Mouse (Mus musculus): ENCODE results near the gene Ppp1r21. TPM values are rescaled to one million over a fixed set of nuclear protein-coding genes. Genes with fewer than 3 reads are reported as not detected.

Gene Ppp1r21
- polyA plus RNA-seq, 1 experiment from 2014 or later = 47.2 TPM

DNA sequence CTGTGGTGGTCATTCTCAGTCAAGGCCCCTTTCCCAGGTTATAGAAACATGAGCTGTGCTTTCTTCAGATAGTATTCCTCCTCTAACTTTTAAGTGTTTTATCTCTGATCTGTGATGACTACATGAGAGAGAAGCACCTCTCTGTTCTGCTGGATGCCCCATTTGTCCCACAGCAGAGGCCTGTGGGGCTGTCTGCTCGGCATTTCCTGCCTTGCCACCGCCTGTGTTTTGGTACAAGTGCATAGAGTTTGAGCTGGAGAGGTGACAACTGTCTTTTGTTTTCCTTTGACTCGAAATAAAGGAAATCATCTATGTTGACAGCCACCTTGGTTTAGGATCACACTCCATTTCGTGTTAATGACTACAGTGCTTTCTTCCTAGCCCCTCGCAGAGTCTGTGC, 44.9 kb downstream of the Ppp1r21 start:
- ATAC-seq (ENCODE audit: low FRiP score, low TSS enrichment) (no peak), DNase-seq (no peak)
- H3K36me3 ChIP-seq (ENCODE audit: control insufficient read depth, insufficient read depth, low read length) = peaks cover 79% of the 10 kb centered on the region

DNA sequence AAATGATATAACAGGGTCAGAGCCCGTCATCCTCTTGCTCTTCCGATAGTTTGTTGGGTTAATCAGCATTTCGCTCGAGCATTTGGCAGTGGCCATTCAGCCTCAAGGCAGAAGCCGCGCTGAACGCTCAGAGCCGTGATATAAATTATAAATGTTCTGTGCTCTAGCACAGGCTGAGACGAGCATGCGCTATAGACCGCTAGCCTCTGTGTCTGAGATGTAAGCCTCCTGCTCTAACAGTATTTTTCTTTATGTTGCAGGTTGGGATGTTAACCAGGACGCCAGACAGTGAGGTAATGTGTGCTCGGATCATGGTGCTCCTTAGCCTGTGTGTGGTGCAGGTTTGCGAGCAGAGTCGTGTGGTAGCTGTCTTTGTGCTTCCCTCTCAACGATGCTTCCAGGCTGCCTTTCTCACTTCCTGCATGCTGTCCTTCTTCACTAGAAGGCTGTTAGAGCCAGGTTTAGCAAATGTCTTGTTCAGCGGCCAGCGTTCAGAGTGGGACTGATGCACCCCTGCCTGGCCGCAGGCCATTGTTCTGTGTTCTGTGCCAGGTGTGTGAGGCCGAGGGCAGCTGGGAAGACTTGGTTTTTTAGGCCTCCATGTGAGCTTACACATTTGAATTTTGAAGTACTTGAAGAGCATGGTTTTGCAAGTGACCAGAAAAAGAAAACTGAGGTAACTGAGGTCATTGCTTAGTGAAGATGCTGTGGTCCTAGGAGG, 48.8 kb downstream of the Ppp1r21 start:
- peak overlapping the region; percentile 55 for H3K27ac ChIP-seq (replicated peaks; ENCODE audit: low read depth, low read length)
- no peaks in the 10 kb centered on the region for H3K9me3 ChIP-seq (ENCODE audit: control insufficient read depth, low read length)
- ATAC-seq (ENCODE audit: low FRiP score, low TSS enrichment) (peak; percentile 69), DNase-seq (peak; percentile 73)
- peaks cover 83% of the 10 kb centered on the region for H3K36me3 ChIP-seq (ENCODE audit: control insufficient read depth, insufficient read depth, low read length)
- 73% methylated on average over 20 of the region's 20 CpGs for WGBS
- H3K4me3 ChIP-seq (replicated peaks; ENCODE audit: low read depth, low read length) = no peak overlapping the region
- H3K27me3 ChIP-seq (ENCODE audit: control insufficient read depth, insufficient read depth, low read length) = no peaks in the 10 kb centered on the region
- no peaks in the 10 kb centered on the region for H3K4me1 ChIP-seq (ENCODE audit: control insufficient read depth, insufficient read depth, low read length)
- H3K4me2 ChIP-seq (ENCODE audit: low read length) = 0 out of 2 replicates have a peak overlapping the region, but pooled peaks have one; percentile 1
- no peak overlapping the region for H3K9ac ChIP-seq (replicated peaks; ENCODE audit: low read length)

More for the DNA sequence above, 44.9 kb downstream of the Ppp1r21 start:
- H3K27me3 ChIP-seq (ENCODE audit: control insufficient read depth, insufficient read depth, low read length) = no peaks in the 10 kb centered on the region
- H3K9ac ChIP-seq (replicated peaks; ENCODE audit: low read length) = no peak overlapping the region
- H3K4me3 ChIP-seq (replicated peaks; ENCODE audit: low read depth, low read length) = no peak overlapping the region
- H3K9me3 ChIP-seq (ENCODE audit: control insufficient read depth, low read length) = no peaks in the 10 kb centered on the region
- 81% methylated on average over 5 of the region's 5 CpGs for WGBS
- H3K4me2 ChIP-seq (ENCODE audit: low read length) = no peak overlapping the region
- no peaks in the 10 kb centered on the region for H3K4me1 ChIP-seq (ENCODE audit: control insufficient read depth, insufficient read depth, low read length)
- no peak overlapping the region for H3K27ac ChIP-seq (replicated peaks; ENCODE audit: low read depth, low read length)

DNA sequence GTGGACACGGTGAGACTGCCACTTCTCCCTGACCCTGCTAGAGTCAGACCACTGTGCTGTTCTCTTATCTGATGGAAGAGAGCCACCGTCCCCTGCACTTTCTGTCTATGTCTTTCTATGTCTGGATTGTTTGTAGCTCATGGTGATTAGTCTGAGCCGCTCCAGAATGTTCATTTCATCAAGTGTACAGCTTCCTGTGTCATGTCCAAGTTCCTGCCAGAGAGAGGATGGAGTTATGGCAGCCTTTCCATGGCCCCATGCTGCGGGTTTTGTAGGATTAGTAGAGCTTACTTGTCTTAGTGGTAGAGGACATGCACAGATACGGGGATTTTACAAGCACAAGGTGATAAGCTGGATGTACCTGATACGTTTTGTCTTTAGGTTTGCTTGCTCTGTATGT, 50.6 kb downstream of the Ppp1r21 start:
- ATAC-seq (ENCODE audit: low FRiP score, low TSS enrichment) (no peak), DNase-seq (no peak)
- Histone ChIP-seq H3K27me3 (ENCODE audit: control insufficient read depth, insufficient read depth, low read length) (no peaks in the 10 kb centered on the region), H3K36me3 (ENCODE audit: control insufficient read depth, insufficient read depth, low read length) (peaks cover 93% of the 10 kb centered on the region), H3K4me2 (ENCODE audit: low read length) (no peak overlapping the region), H3K9me3 (ENCODE audit: control insufficient read depth, low read length) (no peaks in the 10 kb centered on the region), H3K27ac (replicated peaks; ENCODE audit: low read depth, low read length) (no peak overlapping the region), H3K4me1 (ENCODE audit: control insufficient read depth, insufficient read depth, low read length) (no peaks in the 10 kb centered on the region), H3K4me3 (replicated peaks; ENCODE audit: low read depth, low read length) (no peak overlapping the region), H3K9ac (replicated peaks; ENCODE audit: low read length) (no peak overlapping the region)
- WGBS = 92% methylated on average over 6 of the region's 6 CpGs

DNA sequence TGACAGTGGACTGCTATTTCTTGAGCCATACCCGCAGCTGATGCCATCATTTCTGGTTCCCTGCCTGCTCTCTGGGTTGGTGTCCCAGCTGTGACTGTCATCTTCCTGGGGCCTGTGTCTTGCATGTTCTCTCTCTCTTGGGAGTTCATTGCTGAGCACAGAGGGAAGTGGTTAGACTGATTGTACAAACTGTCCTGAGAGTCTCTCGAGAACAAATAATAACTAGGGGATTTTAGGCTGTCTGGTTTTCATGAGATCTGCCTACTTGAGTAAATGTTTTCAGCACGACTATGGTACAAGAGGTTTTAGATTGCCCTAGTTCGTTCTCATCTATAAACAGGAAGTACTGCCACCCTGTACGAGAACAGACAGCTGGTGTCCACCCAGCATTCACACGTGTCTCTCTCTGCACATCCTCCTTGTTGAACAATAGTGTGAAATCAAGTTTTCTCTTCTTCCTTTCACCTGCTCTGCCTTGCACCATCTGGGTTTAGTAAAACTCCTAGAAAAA, 51.6 kb downstream of the Ppp1r21 start:
- ATAC-seq (ENCODE audit: low FRiP score, low TSS enrichment) (no peak), DNase-seq (no peak)
- WGBS = 82% methylated on average over 6 of the region's 6 CpGs
- Histone ChIP-seq H3K4me3 (replicated peaks; ENCODE audit: low read depth, low read length) (no peak overlapping the region), H3K27ac (replicated peaks; ENCODE audit: low read depth, low read length) (no peak overlapping the region), H3K4me2 (ENCODE audit: low read length) (no peak overlapping the region), H3K9ac (replicated peaks; ENCODE audit: low read length) (no peak overlapping the region), H3K9me3 (ENCODE audit: control insufficient read depth, low read length) (no peaks in the 10 kb centered on the region), H3K27me3 (ENCODE audit: control insufficient read depth, insufficient read depth, low read length) (no peaks in the 10 kb centered on the region), H3K4me1 (ENCODE audit: control insufficient read depth, insufficient read depth, low read length) (no peaks in the 10 kb centered on the region), H3K36me3 (ENCODE audit: control insufficient read depth, insufficient read depth, low read length) (peaks cover 93% of the 10 kb centered on the region)

DNA sequence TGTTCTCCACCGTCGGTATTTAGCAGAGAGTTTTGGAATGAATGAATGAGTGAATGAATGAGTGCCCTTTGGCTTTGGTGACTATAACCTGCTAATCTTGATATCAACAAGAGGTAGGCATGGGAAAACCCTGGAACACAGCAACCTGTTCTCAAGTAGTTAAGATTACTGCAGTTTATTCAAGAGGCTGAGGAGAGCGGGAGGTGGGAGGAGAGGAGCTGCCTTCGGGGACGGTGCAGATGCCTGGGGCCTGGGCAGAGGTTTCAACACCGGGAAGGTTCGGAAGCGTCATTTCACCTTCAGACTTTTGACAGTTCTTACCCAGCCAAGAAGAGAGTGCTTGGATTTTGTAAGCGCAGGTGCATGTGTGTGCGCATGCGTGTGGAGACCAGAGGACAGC, 53.1 kb downstream of the Ppp1r21 start:
- no peak overlapping the region for H3K4me3 ChIP-seq (replicated peaks; ENCODE audit: low read depth, low read length)
- H3K9me3 ChIP-seq (ENCODE audit: control insufficient read depth, low read length) = no peaks in the 10 kb centered on the region
- no peaks in the 10 kb centered on the region for H3K4me1 ChIP-seq (ENCODE audit: control insufficient read depth, insufficient read depth, low read length)
- H3K27ac ChIP-seq (replicated peaks; ENCODE audit: low read depth, low read length) = no peak overlapping the region
- 91% methylated on average over 11 of the region's 11 CpGs for WGBS
- H3K4me2 ChIP-seq (ENCODE audit: low read length) = no peak overlapping the region
- H3K27me3 ChIP-seq (ENCODE audit: control insufficient read depth, insufficient read depth, low read length) = no peaks in the 10 kb centered on the region
- no peak overlapping the region for H3K9ac ChIP-seq (replicated peaks; ENCODE audit: low read length)
- DNase-seq (no peak), ATAC-seq (ENCODE audit: low FRiP score, low TSS enrichment) (no peak)
- H3K36me3 ChIP-seq (ENCODE audit: control insufficient read depth, insufficient read depth, low read length) = peaks cover 91% of the 10 kb centered on the region

DNA sequence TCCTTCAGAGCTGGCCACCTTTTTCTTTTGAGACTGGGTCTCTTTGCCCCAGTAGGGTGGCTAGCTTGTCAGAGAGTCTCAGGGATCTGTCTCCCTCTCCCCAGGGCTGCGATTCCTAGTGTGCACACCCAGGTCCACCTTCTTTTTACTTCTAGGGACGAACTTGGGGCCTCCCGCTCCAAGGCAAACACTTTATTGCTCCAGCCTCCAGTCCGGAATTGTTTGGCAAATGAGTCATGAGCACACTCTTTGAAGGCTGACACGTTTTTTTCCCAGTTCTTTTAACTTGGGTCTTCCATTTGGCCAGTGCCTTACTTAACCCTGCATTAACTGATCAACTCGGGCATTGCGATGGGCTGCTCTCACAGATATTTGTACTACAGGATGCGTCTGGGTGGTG, 53.5 kb downstream of the Ppp1r21 start:
- ATAC-seq (ENCODE audit: low FRiP score, low TSS enrichment) (no peak), DNase-seq (no peak)
- Histone ChIP-seq H3K4me3 (replicated peaks; ENCODE audit: low read depth, low read length) (no peak overlapping the region), H3K27me3 (ENCODE audit: control insufficient read depth, insufficient read depth, low read length) (no peaks in the 10 kb centered on the region), H3K27ac (replicated peaks; ENCODE audit: low read depth, low read length) (no peak overlapping the region), H3K9ac (replicated peaks; ENCODE audit: low read length) (no peak overlapping the region), H3K36me3 (ENCODE audit: control insufficient read depth, insufficient read depth, low read length) (peaks cover 91% of the 10 kb centered on the region), H3K4me1 (ENCODE audit: control insufficient read depth, insufficient read depth, low read length) (no peaks in the 10 kb centered on the region), H3K4me2 (ENCODE audit: low read length) (no peak overlapping the region), H3K9me3 (ENCODE audit: control insufficient read depth, low read length) (no peaks in the 10 kb centered on the region)
- WGBS = 93% methylated on average over 8 of the region's 8 CpGs

DNA sequence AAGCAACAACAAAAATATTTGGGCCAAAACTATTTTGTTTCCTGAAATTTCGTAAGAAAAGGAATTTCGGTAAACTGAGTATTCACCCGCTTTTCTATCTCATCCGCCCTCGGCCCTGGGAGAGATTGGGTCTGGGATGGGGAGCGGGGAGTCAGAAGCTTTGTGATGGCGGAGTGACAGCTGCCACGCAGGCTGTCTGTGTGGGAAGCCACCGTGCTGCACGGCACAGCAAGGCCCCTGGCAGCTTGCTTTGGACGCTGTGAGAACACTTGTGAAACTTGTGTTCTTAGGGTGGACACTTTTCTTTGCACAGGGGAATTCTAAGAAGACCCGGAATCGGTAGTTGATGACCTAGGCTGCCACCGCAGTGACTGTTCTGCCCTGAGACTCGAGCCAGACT, 57.5 kb downstream of the Ppp1r21 start:
- no peaks in the 10 kb centered on the region for H3K9me3 ChIP-seq (ENCODE audit: control insufficient read depth, low read length)
- H3K4me3 ChIP-seq (replicated peaks; ENCODE audit: low read depth, low read length) = no peak overlapping the region
- no peak overlapping the region for H3K9ac ChIP-seq (replicated peaks; ENCODE audit: low read length)
- no peak for DNase-seq
- H3K4me2 ChIP-seq (ENCODE audit: low read length) = no peak overlapping the region
- H3K4me1 ChIP-seq (ENCODE audit: control insufficient read depth, insufficient read depth, low read length) = no peaks in the 10 kb centered on the region
- H3K27ac ChIP-seq (replicated peaks; ENCODE audit: low read depth, low read length) = no peak overlapping the region
- H3K27me3 ChIP-seq (ENCODE audit: control insufficient read depth, insufficient read depth, low read length) = no peaks in the 10 kb centered on the region
- H3K36me3 ChIP-seq (ENCODE audit: control insufficient read depth, insufficient read depth, low read length) = peaks cover 67% of the 10 kb centered on the region
- WGBS = 82% methylated on average over 15 of the region's 15 CpGs
- ATAC-seq (ENCODE audit: low FRiP score, low TSS enrichment) = no peak

DNA sequence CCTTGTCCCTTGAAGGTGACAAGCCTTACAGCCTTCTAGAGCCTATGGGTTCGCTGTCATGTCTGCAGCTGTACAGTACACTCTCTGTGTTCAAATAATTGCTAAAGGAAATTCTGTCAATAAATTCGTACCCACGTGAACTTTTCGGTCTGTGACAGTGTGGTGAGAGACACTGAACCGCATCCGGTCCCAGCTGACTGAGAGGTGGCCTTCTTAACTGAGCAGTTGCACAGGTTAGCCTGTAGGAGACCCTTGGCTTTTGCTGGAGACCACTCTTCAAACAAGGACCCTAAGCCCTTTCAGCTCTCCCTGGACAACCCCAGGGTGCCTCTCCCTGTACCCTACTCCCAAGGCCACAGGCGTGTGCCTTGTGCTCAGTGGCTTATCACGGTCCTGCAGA, 58.3 kb downstream of the Ppp1r21 start:
- no peak overlapping the region for H3K4me2 ChIP-seq (ENCODE audit: low read length)
- H3K9me3 ChIP-seq (ENCODE audit: control insufficient read depth, low read length) = no peaks in the 10 kb centered on the region
- ATAC-seq (ENCODE audit: low FRiP score, low TSS enrichment) (no peak), DNase-seq (no peak)
- H3K27me3 ChIP-seq (ENCODE audit: control insufficient read depth, insufficient read depth, low read length) = no peaks in the 10 kb centered on the region
- no peak overlapping the region for H3K9ac ChIP-seq (replicated peaks; ENCODE audit: low read length)
- no peak overlapping the region for H3K27ac ChIP-seq (replicated peaks; ENCODE audit: low read depth, low read length)
- H3K4me3 ChIP-seq (replicated peaks; ENCODE audit: low read depth, low read length) = no peak overlapping the region
- 94% methylated on average over 8 of the region's 8 CpGs for whole genome bisulfite sequencing
- H3K4me1 ChIP-seq (ENCODE audit: control insufficient read depth, insufficient read depth, low read length) = no peaks in the 10 kb centered on the region
- peaks cover 59% of the 10 kb centered on the region for H3K36me3 ChIP-seq (ENCODE audit: control insufficient read depth, insufficient read depth, low read length)

DNA sequence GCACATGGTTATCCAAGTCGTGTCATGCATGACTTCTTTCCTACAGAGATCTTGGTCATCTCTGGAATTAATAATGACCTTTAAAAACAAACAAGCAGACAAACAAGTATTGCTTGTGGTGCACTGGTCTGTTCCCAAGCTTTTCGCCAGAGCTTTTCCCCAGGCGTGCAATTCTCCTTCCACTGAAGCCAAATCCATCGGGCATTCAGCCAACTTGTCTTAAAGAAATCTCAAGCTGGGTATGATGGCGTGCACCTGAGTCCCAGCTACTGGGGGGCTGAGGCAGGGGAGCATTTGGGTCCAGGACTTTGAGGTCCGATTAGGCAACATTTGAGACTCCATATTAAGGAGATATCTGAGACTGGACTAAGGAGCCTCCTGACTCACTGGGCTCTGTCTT, 60.3 kb downstream of the Ppp1r21 start:
- Histone ChIP-seq H3K27ac (replicated peaks; ENCODE audit: low read depth, low read length) (no peak overlapping the region), H3K4me2 (ENCODE audit: low read length) (no peak overlapping the region), H3K36me3 (ENCODE audit: control insufficient read depth, insufficient read depth, low read length) (peaks cover 41% of the 10 kb centered on the region), H3K4me3 (replicated peaks; ENCODE audit: low read depth, low read length) (no peak overlapping the region), H3K27me3 (ENCODE audit: control insufficient read depth, insufficient read depth, low read length) (no peaks in the 10 kb centered on the region), H3K9ac (replicated peaks; ENCODE audit: low read length) (no peak overlapping the region), H3K9me3 (ENCODE audit: control insufficient read depth, low read length) (no peaks in the 10 kb centered on the region), H3K4me1 (ENCODE audit: control insufficient read depth, insufficient read depth, low read length) (no peaks in the 10 kb centered on the region)
- peak; percentile 23 for DNase-seq
- ATAC-seq (ENCODE audit: low FRiP score, low TSS enrichment) = no peak
- WGBS = 85% methylated on average over 6 of the region's 6 CpGs

Measured in midbrain, embryonic 14.5 days (tissue).